Mouse (Mus musculus) testis, adult 2 months (tissue): ENCODE data around the gene Zfp668. TPM values are rescaled to one million over a fixed set of nuclear protein-coding genes. Genes with fewer than 3 reads are reported as not detected.

Experiments
- H3K27ac ChIP-seq: fragments of 200-500 bp; 2 replicates; pipeline ENCODE4 v1.5.1; 2012; ENCODE audit warnings: low read depth, low read length; ENCODE audit not compliant: control insufficient read depth, insufficient read depth
- H3K27me3 ChIP-seq: fragments of 200-500 bp; 2 replicates; pipeline ENCODE4 v1.6.1; 2012; ENCODE audit warnings: mild to moderate bottlenecking, low read length, moderate library complexity; ENCODE audit not compliant: control insufficient read depth, insufficient read depth
- H3K36me3 ChIP-seq: fragments of 200-500 bp; 2 replicates; pipeline ENCODE4 v1.6.1; 2012; ENCODE audit warnings: mild to moderate bottlenecking, low read length; ENCODE audit not compliant: control insufficient read depth, insufficient read depth
- H3K4me1 ChIP-seq: fragments of 200-500 bp; 2 replicates; pipeline ENCODE4 v1.6.1; 2012; ENCODE audit warnings: low read length; ENCODE audit not compliant: control insufficient read depth, insufficient read depth
- H3K4me3 ChIP-seq: fragments of 200-500 bp; 2 replicates; pipeline ENCODE4 v1.5.1; 2012; ENCODE audit warnings: low read depth, mild to moderate bottlenecking, low read length, moderate library complexity, mixed read lengths; ENCODE audit not compliant: control insufficient read depth
- CTCF ChIP-seq: fragments of 200-500 bp; IDR thresholded peaks from 2 replicates; pipeline ENCODE4 v1.5.1; 2012; ENCODE audit warnings: low read depth, mild to moderate bottlenecking, inconsistent platforms, low read length, moderate library complexity; ENCODE audit not compliant: control insufficient read depth, insufficient read depth, insufficient replicate concordance
- POLR2A ChIP-seq: fragments of 200-500 bp; IDR thresholded peaks from 2 replicates; pipeline ENCODE4 v1.6.1; 2012; ENCODE audit warnings: low read depth, mild to moderate bottlenecking, inconsistent platforms, low read length, moderate library complexity; ENCODE audit not compliant: control insufficient read depth
- polyA plus RNA-seq: library from polyadenylated mRNA; depleted of rRNA; stranded (reverse); fragments of >200 nt; gene quantifications from 2 replicates; pipeline ENCODE4 v1.2.3, GENCODE M21; 2012

The Zfp668 gene
- polyA plus RNA-seq, 1 experiment = 3.2 TPM

GRCm38 (mm10) chr7:127890798-127891197 is 14.2 kb upstream of the Zfp668 start, which contains the start of gene Prss53:
TSS of gene Prss53 (minus strand) at chr7:127890970.
- TF ChIP-seq CTCF (no peak), POLR2A (no peak)

GRCm38 (mm10) chr7:127888821-127889220 is 12.2 kb upstream of the Zfp668 start:
- Histone ChIP-seq H3K27me3 (no peaks in the 10 kb centered on the region), H3K27ac (no peak overlapping the region), H3K4me1 (peaks cover 2% of the 10 kb centered on the region; the same call in 1 of the 2 replicates), H3K36me3 (no peaks in the 10 kb centered on the region; the same call in none of the 2 replicates), H3K4me3 (no peak overlapping the region)
- TF ChIP-seq POLR2A = no peak
- TF ChIP-seq CTCF = no peak

More at GRCm38 (mm10) chr7:127890798-127891197, 14.2 kb upstream of the Zfp668 start, which contains the start of gene Prss53:
- Histone ChIP-seq H3K27me3 (no peaks in the 10 kb centered on the region), H3K36me3 (no peaks in the 10 kb centered on the region; the same call in 1 of the 2 replicates), H3K4me3 (no peak within 1 kb of the TSS), H3K27ac (no peak within 1 kb of the TSS), H3K4me1 (peaks cover 16% of the 10 kb centered on the region)

- no peak overlapping the region for H3K27ac ChIP-seq
- H3K4me1 ChIP-seq = peaks cover 2% of the 10 kb centered on the region; the same call in 1 of the 2 replicates
- H3K4me3 ChIP-seq = no peak overlapping the region
- TF ChIP-seq CTCF = no peak
- no peaks in the 10 kb centered on the region for H3K27me3 ChIP-seq
- H3K36me3 ChIP-seq = no peaks in the 10 kb centered on the region; the same call in none of the 2 replicates
Measured at GRCm38 (mm10) chr7:127887781-127888180, 11.2 kb upstream of the Zfp668 start.

- TF ChIP-seq POLR2A (no peak), CTCF (no peak)
- peaks cover 2% of the 10 kb centered on the region; the same call in 1 of the 2 replicates for H3K4me1 ChIP-seq
- no peaks in the 10 kb centered on the region for H3K27me3 ChIP-seq
- no peak overlapping the region for H3K4me3 ChIP-seq
- H3K36me3 ChIP-seq = peaks cover 2% of the 10 kb centered on the region
- no peak overlapping the region for H3K27ac ChIP-seq
Measured at GRCm38 (mm10) chr7:127887191-127887590, 10.6 kb upstream of the Zfp668 start.

GRCm38 (mm10) chr7:127886551-127886950 is 9.9 kb upstream of the Zfp668 start:
- Histone ChIP-seq H3K27ac (no peak overlapping the region), H3K36me3 (peaks cover 7% of the 10 kb centered on the region), H3K27me3 (no peaks in the 10 kb centered on the region), H3K4me3 (no peak overlapping the region), H3K4me1 (peaks cover 2% of the 10 kb centered on the region; the same call in 1 of the 2 replicates)
- TF ChIP-seq CTCF (no peak), POLR2A (no peak)

GRCm38 (mm10) chr7:127885951-127886350 is 9.3 kb upstream of the Zfp668 start:
- Histone ChIP-seq H3K4me1 (peaks cover 2% of the 10 kb centered on the region; the same call in 1 of the 2 replicates), H3K36me3 (peaks cover 7% of the 10 kb centered on the region), H3K27me3 (no peaks in the 10 kb centered on the region), H3K27ac (no peak overlapping the region), H3K4me3 (no peak overlapping the region)
- TF ChIP-seq POLR2A (no peak), CTCF (no peak)

GRCm38 (mm10) chr7:127880431-127880830 is 3.8 kb upstream of the Zfp668 start:
- TF ChIP-seq CTCF (no peak), POLR2A (no peak)
- H3K27ac ChIP-seq = no peak overlapping the region
- peaks cover 10% of the 10 kb centered on the region for H3K36me3 ChIP-seq
- no peaks in the 10 kb centered on the region; the same call in none of the 2 replicates for H3K4me1 ChIP-seq
- no peaks in the 10 kb centered on the region for H3K27me3 ChIP-seq
- no peak overlapping the region for H3K4me3 ChIP-seq

GRCm38 (mm10) chr7:127879301-127879700 is 2.7 kb upstream of the Zfp668 start:
- H3K27me3 ChIP-seq = no peaks in the 10 kb centered on the region
- no peak for TF ChIP-seq CTCF
- TF ChIP-seq POLR2A = 0 out of 2 replicates have a peak, but pooled peaks have one; percentile 8
- H3K4me3 ChIP-seq = no peak overlapping the region
- no peak overlapping the region for H3K27ac ChIP-seq
- H3K4me1 ChIP-seq = peaks cover 6% of the 10 kb centered on the region
- peaks cover 10% of the 10 kb centered on the region for H3K36me3 ChIP-seq
